Mouse (Mus musculus): ENCODE measurements at regions not wholly inside any gene's neighbourhood (a gene's known extent, or its start where the extent isn't known, plus 50 kb on each side); places are given as distances from the start of the nearest gene placed in this dataset.

DNA sequence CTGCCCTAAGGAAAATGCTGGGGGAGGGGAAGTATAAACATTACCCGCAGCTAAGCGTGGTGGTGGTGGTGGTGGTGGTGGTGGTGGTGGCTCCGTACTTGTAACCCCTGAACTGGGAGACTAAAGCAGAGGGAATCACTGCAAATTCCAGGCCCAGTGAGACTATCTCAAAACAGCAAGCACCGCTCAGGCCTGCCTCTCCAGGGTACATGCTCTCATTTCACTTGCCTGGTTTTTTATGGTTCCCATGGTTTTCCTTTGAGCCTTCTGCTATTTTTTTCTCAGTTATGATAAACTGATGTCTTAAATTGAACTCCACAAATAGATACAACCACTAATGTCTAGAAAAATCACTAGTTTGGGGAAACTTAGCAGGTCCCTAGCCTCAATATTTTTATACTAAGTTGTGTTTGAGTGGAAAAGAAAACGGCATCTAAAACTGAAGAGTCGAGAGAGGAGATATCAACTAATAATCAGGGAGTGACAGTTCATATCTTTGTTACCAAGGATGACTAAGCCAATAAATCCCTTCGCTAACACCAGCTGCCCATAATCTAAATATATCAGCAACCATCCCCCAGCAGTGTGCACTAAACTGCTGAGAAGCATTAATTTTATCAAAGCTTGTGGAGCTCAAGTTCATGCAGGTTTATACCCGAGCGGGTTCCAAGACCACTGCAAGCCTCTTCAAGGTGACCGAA, 97.7 kb downstream of the Kctd12 start:
- Histone ChIP-seq H3K4me1 (replicated peaks; ENCODE audit: control insufficient read depth in 2 of 2, insufficient read depth in 2 of 2, low read length in 1 of 2) (peaks cover 0 to 2% of the 10 kb centered on the region in 2 experiments; a peak in 1 of 4 replicates), H3K9me3 (ENCODE audit: control insufficient read depth, low read length) (no peaks in the 10 kb centered on the region), H3K4me2 (ENCODE audit: low read depth) (no peak overlapping the region), H3K4me3 (ENCODE audit: insufficient read depth in 1 of 2, low read depth in 2 of 2, low read length in 2 of 2) (no peak overlapping the region), H3K27ac (no peak overlapping the region), H3K9ac (replicated peaks) (no peak overlapping the region), H3K36me3 (replicated peaks; ENCODE audit: control insufficient read depth, insufficient read depth, low read depth) (no peaks in the 10 kb centered on the region), H3K27me3 (ENCODE audit: control insufficient read depth, insufficient read depth, low read length) (no peaks in the 10 kb centered on the region)
- no peak for ATAC-seq (ENCODE audit: insufficient read depth)
- no peak for DNase-seq (ENCODE audit: low read depth in 3 of 3, low spot score in 3 of 3)
- no peak for TF ChIP-seq CTCF (IDR thresholded peaks at IDR 0.05; ENCODE audit: low read depth)
- TF ChIP-seq EP300 (IDR thresholded peaks at IDR 0.05; ENCODE audit: low read depth), result no peak
- 65% methylated on average over 10 of the region's 10 CpGs for WGBS (ENCODE audit: insufficient replicate concordance)

GRCm38 (mm10) chr14:102883344-102884122, 98.9 kb downstream of the Kctd12 start:
- no peaks in the 10 kb centered on the region for H3K36me3 ChIP-seq (replicated peaks; ENCODE audit: control insufficient read depth, insufficient read depth, low read depth)
- H3K27me3 ChIP-seq (ENCODE audit: control insufficient read depth, insufficient read depth, low read length), result no peaks in the 10 kb centered on the region
- no peak overlapping the region for H3K4me3 ChIP-seq (ENCODE audit: insufficient read depth in 1 of 2, low read depth in 2 of 2, low read length in 2 of 2)
- H3K27ac ChIP-seq, result no peak overlapping the region
- no peaks in the 10 kb centered on the region for H3K9me3 ChIP-seq (ENCODE audit: control insufficient read depth, low read length)
- TF ChIP-seq EP300 (IDR thresholded peaks at IDR 0.05; ENCODE audit: low read depth), result no peak
- H3K4me2 ChIP-seq (ENCODE audit: low read depth), result no peak overlapping the region
- WGBS (ENCODE audit: insufficient replicate concordance), result 62% methylated on average over 15 of the region's 15 CpGs
- ATAC-seq (ENCODE audit: insufficient read depth), result no peak
- DNase-seq (ENCODE audit: low read depth in 3 of 3, low spot score in 3 of 3), result peak in 1 of 3 experiments; percentile 2
- H3K9ac ChIP-seq (replicated peaks), result no peak overlapping the region
- peaks cover 0 to 2% of the 10 kb centered on the region in 2 experiments; a peak in 1 of 4 replicates for H3K4me1 ChIP-seq (replicated peaks; ENCODE audit: control insufficient read depth in 2 of 2, insufficient read depth in 2 of 2, low read length in 1 of 2)

GRCm38 (mm10) chr14:102882281-102882680, 100.2 kb downstream of the Kctd12 start:
- 30% methylated on average over 3 of the region's 3 CpGs for WGBS (ENCODE audit: insufficient replicate concordance)
- no peak overlapping the region for H3K9ac ChIP-seq (replicated peaks)
- ATAC-seq (ENCODE audit: insufficient read depth), result no peak
- H3K36me3 ChIP-seq (replicated peaks; ENCODE audit: control insufficient read depth, insufficient read depth, low read depth), result no peaks in the 10 kb centered on the region
- H3K27me3 ChIP-seq (ENCODE audit: control insufficient read depth, insufficient read depth, low read length), result no peaks in the 10 kb centered on the region
- H3K4me1 ChIP-seq (replicated peaks; ENCODE audit: control insufficient read depth in 2 of 2, insufficient read depth in 2 of 2, low read length in 1 of 2), result peaks cover 0 to 2% of the 10 kb centered on the region in 2 experiments; a peak in 1 of 4 replicates
- H3K4me2 ChIP-seq (ENCODE audit: low read depth), result no peak overlapping the region
- no peak for TF ChIP-seq EP300 (IDR thresholded peaks at IDR 0.05; ENCODE audit: low read depth)
- no peak for TF ChIP-seq CTCF (IDR thresholded peaks at IDR 0.05; ENCODE audit: low read depth)
- no peak for DNase-seq (ENCODE audit: low read depth in 3 of 3, low spot score in 3 of 3)
- no peak overlapping the region for H3K27ac ChIP-seq
- no peaks in the 10 kb centered on the region for H3K9me3 ChIP-seq (ENCODE audit: control insufficient read depth, low read length)
- no peak overlapping the region for H3K4me3 ChIP-seq (ENCODE audit: insufficient read depth in 1 of 2, low read depth in 2 of 2, low read length in 2 of 2)

GRCm38 (mm10) chr14:102880658-102881083, 101.8 kb downstream of the Kctd12 start:
- H3K9ac ChIP-seq (replicated peaks), result no peak overlapping the region
- no peak overlapping the region for H3K27ac ChIP-seq
- H3K4me2 ChIP-seq (ENCODE audit: low read depth), result no peak overlapping the region
- H3K4me3 ChIP-seq (ENCODE audit: insufficient read depth in 1 of 2, low read depth in 2 of 2, low read length in 2 of 2), result no peak overlapping the region
- ATAC-seq (ENCODE audit: insufficient read depth) (no peak), DNase-seq (ENCODE audit: low read depth in 3 of 3, low spot score in 3 of 3) (no peak)
- H3K36me3 ChIP-seq (replicated peaks; ENCODE audit: control insufficient read depth, insufficient read depth, low read depth), result no peaks in the 10 kb centered on the region
- no peaks in the 10 kb centered on the region for H3K27me3 ChIP-seq (ENCODE audit: control insufficient read depth, insufficient read depth, low read length)
- peaks cover 0 to 2% of the 10 kb centered on the region in 2 experiments; a peak in 1 of 4 replicates for H3K4me1 ChIP-seq (replicated peaks; ENCODE audit: control insufficient read depth in 2 of 2, insufficient read depth in 2 of 2, low read length in 1 of 2)
- no peaks in the 10 kb centered on the region for H3K9me3 ChIP-seq (ENCODE audit: control insufficient read depth, low read length)
- TF ChIP-seq EP300 (IDR thresholded peaks at IDR 0.05; ENCODE audit: low read depth), result no peak
- 48% methylated on average over 1 of the region's 1 CpGs for WGBS (ENCODE audit: insufficient replicate concordance)

GRCm38 (mm10) chr14:102878572-102878971, 103.9 kb downstream of the Kctd12 start:
- no peak overlapping the region for H3K4me3 ChIP-seq (ENCODE audit: insufficient read depth in 1 of 2, low read depth in 2 of 2, low read length in 2 of 2)
- H3K9me3 ChIP-seq (ENCODE audit: control insufficient read depth, low read length), result no peaks in the 10 kb centered on the region
- H3K27me3 ChIP-seq (ENCODE audit: control insufficient read depth, insufficient read depth, low read length), result no peaks in the 10 kb centered on the region
- DNase-seq (ENCODE audit: low read depth in 3 of 3, low spot score in 3 of 3) (no peak), ATAC-seq (ENCODE audit: insufficient read depth) (no peak)
- no peaks in the 10 kb centered on the region for H3K36me3 ChIP-seq (replicated peaks; ENCODE audit: control insufficient read depth, insufficient read depth, low read depth)
- H3K9ac ChIP-seq (replicated peaks), result no peak overlapping the region
- TF ChIP-seq CTCF (IDR thresholded peaks at IDR 0.05; ENCODE audit: low read depth) (no peak), EP300 (IDR thresholded peaks at IDR 0.05; ENCODE audit: low read depth) (no peak)
- no peak overlapping the region for H3K4me2 ChIP-seq (ENCODE audit: low read depth)
- WGBS (ENCODE audit: insufficient replicate concordance), result 71% methylated on average over 6 of the region's 6 CpGs
- H3K4me1 ChIP-seq (replicated peaks; ENCODE audit: control insufficient read depth in 2 of 2, insufficient read depth in 2 of 2, low read length in 1 of 2), result peaks cover 0 to 2% of the 10 kb centered on the region in 2 experiments; a peak in 1 of 4 replicates
- no peak overlapping the region for H3K27ac ChIP-seq
